Mouse (Mus musculus): Measurements from ENCODE around the gene Kntc1.

Kntc1 gene

GRCm38 (mm10) chr5:123865365-123865764 is 115.8 kb downstream of the Kntc1 start, which contains the start of gene Hcar2:
Gene Hcar2, minus strand, starts transcription at chr5:123865499.
- DNase-seq (ENCODE audit: extremely low spot score, low read depth, low spot score): no peak

- no peak for DNase-seq (ENCODE audit: extremely low spot score, low read depth, low spot score)
Observed at GRCm38 (mm10) chr5:123866457-123866856, 116.9 kb downstream of the Kntc1 start.

GRCm38 (mm10) chr5:123869615-123870014 is 120.1 kb downstream of the Kntc1 start:
- DNase-seq (ENCODE audit: extremely low spot score, low read depth, low spot score): no peak
